In genomic region chr6:146530769-146531168, GRCm38 (mm10) we compare ENCODE assay signal across 10 mouse cellular contexts. TPM values are rescaled to one million over a fixed set of nuclear protein-coding genes. Genes with fewer than 3 reads are reported as not detected.
A peak's percentile ranks its signal among the peaks of the same experiment; 100 is the strongest.
DNase-seq lines count a peak whose midpoint lies in the region; ATAC-seq lines count a peak whose summit lies in the region.
"Had no signal": no experiment of that assay in that cellular context is flagged by ENCODE, and none has a peak within 500 bp of the region (broad histone marks: within the 10 kb centered on the region; RNA-seq: fewer than 3 reads in every experiment).

No protein-coding gene starts in this region.

- H3K4me3 ChIP-seq in heart, embryonic 11.5 days (ENCODE audit: low read depth, low read length), result no peak overlapping the region
- no peak overlapping the region for H3K4me3 ChIP-seq in kidney, embryonic 16.5 days (ENCODE audit: low read length)
- H3K4me3 ChIP-seq: limb, embryonic 15.5 days had no signal

- H3K9ac ChIP-seq in heart, embryonic 11.5 days (ENCODE audit: low read depth, low read length), result no peak overlapping the region
- H3K9ac ChIP-seq in kidney, embryonic 16.5 days (replicated peaks; ENCODE audit: low read length), result no peak overlapping the region
- H3K9ac ChIP-seq: limb, embryonic 15.5 days had no signal

- H3K27me3 ChIP-seq in heart, embryonic 11.5 days (ENCODE audit: control insufficient read depth, insufficient read depth, low read length), result no peaks in the 10 kb centered on the region
- H3K27me3 ChIP-seq in kidney, embryonic 16.5 days (ENCODE audit: insufficient read depth, low read length), result no peaks in the 10 kb centered on the region
- H3K27me3 ChIP-seq: limb, embryonic 15.5 days had no signal

- H3K27ac ChIP-seq in heart, embryonic 11.5 days (ENCODE audit: low read depth, low read length), result peak overlapping the region; percentile 86
- peak overlapping the region; percentile 62 for H3K27ac ChIP-seq in kidney, embryonic 16.5 days (ENCODE audit: low read length)
- H3K27ac ChIP-seq: limb, embryonic 15.5 days had no signal

- WGBS in heart, embryonic 11.5 days (ENCODE audit: insufficient replicate concordance), result 41% methylated on average over 5 of the region's 5 CpGs
- WGBS in kidney, embryonic 16.5 days, result 5% methylated on average over 5 of the region's 5 CpGs

- DNase-seq in embryo, embryonic 10.5 days (ENCODE audit: low spot score), result peak; percentile 75
- DNase-seq in lung, postnatal 36 days, result peak; percentile 79
- DNase-seq in c-Kit-positive CD71-positive TER-119-positive erythroid progenitor cells, embryonic 14.5 days (ENCODE audit: low spot score), result no peak
- DNase-seq: cerebellum, adult 18-20 months had no signal

- H3K4me2 ChIP-seq in heart, embryonic 11.5 days, result no peak overlapping the region
- no peak overlapping the region for H3K4me2 ChIP-seq in kidney, embryonic 16.5 days (replicated peaks; ENCODE audit: low read depth, low read length)
- H3K4me2 ChIP-seq: limb, embryonic 15.5 days had no signal

- no peaks in the 10 kb centered on the region; the same call in 1 of the 2 replicates for H3K36me3 ChIP-seq in heart, embryonic 11.5 days (ENCODE audit: control insufficient read depth, insufficient read depth, low read length)
- H3K36me3 ChIP-seq in kidney, embryonic 16.5 days (ENCODE audit: insufficient read depth, low read length), result no peaks in the 10 kb centered on the region
- H3K36me3 ChIP-seq: limb, embryonic 15.5 days had no signal

- ATAC-seq in heart, embryonic 11.5 days (replicated peaks; ENCODE audit: insufficient number of reproducible peaks, low FRiP score, low TSS enrichment), result peak; percentile 77
- peak; percentile 94 for ATAC-seq in kidney, embryonic 16.5 days (ENCODE audit: low FRiP score, low TSS enrichment)
- no peak for ATAC-seq in granulocyte monocyte progenitor cell, adult 5-6 weeks (replicated peaks; ENCODE audit: poor library complexity, severe bottlenecking)
- no peak for ATAC-seq in megakaryocyte progenitor cell, adult 5-6 weeks (replicated peaks; ENCODE audit: poor library complexity)
- no peak for ATAC-seq in CD4-positive, CD25-positive, alpha-beta regulatory T cell, adult 4 months

- no peaks in the 10 kb centered on the region for H3K4me1 ChIP-seq in heart, embryonic 11.5 days (ENCODE audit: control insufficient read depth, insufficient read depth, low read length)
- H3K4me1 ChIP-seq in kidney, embryonic 16.5 days (ENCODE audit: insufficient read depth, low read length), result peaks cover 17% of the 10 kb centered on the region
- H3K4me1 ChIP-seq: limb, embryonic 15.5 days had no signal

- no peaks in the 10 kb centered on the region for H3K9me3 ChIP-seq in heart, embryonic 11.5 days (replicated peaks; ENCODE audit: control insufficient read depth, low read length)
- no peaks in the 10 kb centered on the region for H3K9me3 ChIP-seq in kidney, embryonic 16.5 days (ENCODE audit: low read length)
- H3K9me3 ChIP-seq: limb, embryonic 15.5 days had no signal

RNA-seq across cellular contexts. Expression of gene Itpr2, which starts 28.7 kb away (rescaled TPM):
- 31.3 and 33.6 TPM in 2 replicates for polyA plus RNA-seq in heart, embryonic 11.5 days (2014; fragmentation: Nextera tagmentation; extraction: Ambion mirVana)
- polyA plus RNA-seq in kidney, embryonic 16.5 days (2015; fragmentation: Nextera tagmentation; extraction: Ambion mirVana), result 14.0 and 14.5 TPM in 2 replicates
- total RNA-seq in granulocyte monocyte progenitor cell, adult 5-6 weeks (2014; fragmentation: Nextera tagmentation), result 6.0 and 9.5 TPM in 2 replicates
- 15.1 and 22.6 TPM in 2 replicates for total RNA-seq in granulocyte monocyte progenitor cell, adult 5-6 weeks (2017)
- total RNA-seq in megakaryocyte progenitor cell, adult 5-6 weeks (2015), result 5.2 and 6.9 TPM in 2 replicates
- 11.0 and 13.3 TPM in 2 replicates for total RNA-seq in megakaryocyte progenitor cell, adult 5-6 weeks (2017)
- polyA plus RNA-seq in CD4-positive, CD25-positive, alpha-beta regulatory T cell, adult 4 months (2017; shearing (Covaris generic)), result 10 to 100 TPM; 69.7 to 84.1 TPM

RNA-seq across cellular contexts. Expression of gene Fgfr1op2, which starts 46.2 kb away (rescaled TPM):
- 92.8 and 93.4 TPM in 2 replicates for polyA plus RNA-seq in heart, embryonic 11.5 days (2014; fragmentation: Nextera tagmentation; extraction: Ambion mirVana)
- 92.6 and 92.7 TPM in 2 replicates for polyA plus RNA-seq in kidney, embryonic 16.5 days (2015; fragmentation: Nextera tagmentation; extraction: Ambion mirVana)
- total RNA-seq in granulocyte monocyte progenitor cell, adult 5-6 weeks (2014; fragmentation: Nextera tagmentation), result 96.1 and 107 TPM in 2 replicates
- total RNA-seq in granulocyte monocyte progenitor cell, adult 5-6 weeks (2017), result 151 and 157 TPM in 2 replicates
- 156 and 161 TPM in 2 replicates for total RNA-seq in megakaryocyte progenitor cell, adult 5-6 weeks (2015)
- total RNA-seq in megakaryocyte progenitor cell, adult 5-6 weeks (2017), result 134 and 154 TPM in 2 replicates
- polyA plus RNA-seq in CD4-positive, CD25-positive, alpha-beta regulatory T cell, adult 4 months (2017; shearing (Covaris generic)), result 100 to 1,000 TPM; 107 to 113 TPM

RNA-seq across cellular contexts. Expression of gene Ints13, which starts 46.9 kb away (rescaled TPM):
- polyA plus RNA-seq in heart, embryonic 11.5 days (2014; fragmentation: Nextera tagmentation; extraction: Ambion mirVana), result 51.8 and 56.3 TPM in 2 replicates
- polyA plus RNA-seq in kidney, embryonic 16.5 days (2015; fragmentation: Nextera tagmentation; extraction: Ambion mirVana), result 79.5 and 83.1 TPM in 2 replicates
- total RNA-seq in granulocyte monocyte progenitor cell, adult 5-6 weeks (2014; fragmentation: Nextera tagmentation), result 90.4 and 111 TPM in 2 replicates
- 93.8 and 132 TPM in 2 replicates for total RNA-seq in granulocyte monocyte progenitor cell, adult 5-6 weeks (2017)
- total RNA-seq in megakaryocyte progenitor cell, adult 5-6 weeks (2015), result 93.9 and 117 TPM in 2 replicates
- total RNA-seq in megakaryocyte progenitor cell, adult 5-6 weeks (2017), result 86.4 and 122 TPM in 2 replicates
- 10 to 100 TPM; 53.1 to 58.5 TPM for polyA plus RNA-seq in CD4-positive, CD25-positive, alpha-beta regulatory T cell, adult 4 months (2017; shearing (Covaris generic))

Comparison
In these comparisons a context has a peak if more than half of its experiments do, and no peak if none do; other contexts are left out.
1. ATAC-seq: peak in heart, embryonic 11.5 days (single experiment) and kidney, embryonic 16.5 days (single experiment); none in granulocyte monocyte progenitor cell, adult 5-6 weeks (single experiment), megakaryocyte progenitor cell, adult 5-6 weeks (single experiment) and CD4-positive, CD25-positive, alpha-beta regulatory T cell, adult 4 months (single experiment).